Mouse (Mus musculus): ENCODE measurements around the gene Ranbp17. TPM values are rescaled to one million over a fixed set of nuclear protein-coding genes. Genes with fewer than 3 reads are reported as not detected.

Ranbp17 gene
- polyA plus RNA-seq, 1 experiment from 2014 or later: 7.2 TPM

GRCm38 (mm10) chr11:33240295-33240694 is 273.3 kb downstream of the Ranbp17 start:
- 62% methylated on average over 3 of the region's 3 CpGs for WGBS
- ATAC-seq: no peak
- no peak overlapping the region for H3K4me2 ChIP-seq (ENCODE audit: low read length)
- H3K27ac ChIP-seq (ENCODE audit: low read length): no peak overlapping the region
- no peaks in the 10 kb centered on the region for H3K27me3 ChIP-seq (ENCODE audit: control insufficient read depth, insufficient read depth, low read depth, low read length)
- H3K9ac ChIP-seq (ENCODE audit: low read depth, low read length): no peak overlapping the region
- no peaks in the 10 kb centered on the region for H3K4me1 ChIP-seq (ENCODE audit: control insufficient read depth, insufficient read depth, low read length)
- H3K36me3 ChIP-seq (ENCODE audit: control insufficient read depth, insufficient read depth, low read length): no peaks in the 10 kb centered on the region
- no peak overlapping the region for H3K4me3 ChIP-seq (ENCODE audit: low read depth, low read length)
- no peaks in the 10 kb centered on the region for H3K9me3 ChIP-seq (replicated peaks; ENCODE audit: control insufficient read depth, low read length, poor library complexity, severe bottlenecking)

GRCm38 (mm10) chr11:33234134-33234533 is 279.4 kb downstream of the Ranbp17 start:
- Histone ChIP-seq H3K9me3 (replicated peaks; ENCODE audit: control insufficient read depth, low read length, poor library complexity, severe bottlenecking) (no peaks in the 10 kb centered on the region), H3K27me3 (ENCODE audit: control insufficient read depth, insufficient read depth, low read depth, low read length) (no peaks in the 10 kb centered on the region), H3K9ac (ENCODE audit: low read depth, low read length) (no peak overlapping the region), H3K4me3 (ENCODE audit: low read depth, low read length) (no peak overlapping the region), H3K27ac (ENCODE audit: low read length) (no peak overlapping the region), H3K36me3 (ENCODE audit: control insufficient read depth, insufficient read depth, low read length) (no peaks in the 10 kb centered on the region), H3K4me2 (ENCODE audit: low read length) (no peak overlapping the region), H3K4me1 (ENCODE audit: control insufficient read depth, insufficient read depth, low read length) (peaks cover 5% of the 10 kb centered on the region; the same call in 1 of the 2 replicates)
- no peak for ATAC-seq
- 39% methylated on average over 3 of the region's 3 CpGs for WGBS

- Histone ChIP-seq H3K9ac (ENCODE audit: low read depth, low read length) (no peak overlapping the region), H3K36me3 (ENCODE audit: control insufficient read depth, insufficient read depth, low read length) (no peaks in the 10 kb centered on the region), H3K4me1 (ENCODE audit: control insufficient read depth, insufficient read depth, low read length) (peaks cover 5% of the 10 kb centered on the region; the same call in 1 of the 2 replicates), H3K4me3 (ENCODE audit: low read depth, low read length) (no peak overlapping the region), H3K9me3 (replicated peaks; ENCODE audit: control insufficient read depth, low read length, poor library complexity, severe bottlenecking) (no peaks in the 10 kb centered on the region), H3K4me2 (ENCODE audit: low read length) (no peak overlapping the region), H3K27me3 (ENCODE audit: control insufficient read depth, insufficient read depth, low read depth, low read length) (no peaks in the 10 kb centered on the region), H3K27ac (ENCODE audit: low read length) (no peak overlapping the region)
- 62% methylated on average over 5 of the region's 5 CpGs for WGBS
- ATAC-seq: no peak
Measured at GRCm38 (mm10) chr11:33232056-33232455, 281.5 kb downstream of the Ranbp17 start.

- H3K4me1 ChIP-seq (ENCODE audit: control insufficient read depth, insufficient read depth, low read length): no peaks in the 10 kb centered on the region
- no peak overlapping the region for H3K4me3 ChIP-seq (ENCODE audit: low read depth, low read length)
- no peaks in the 10 kb centered on the region for H3K27me3 ChIP-seq (ENCODE audit: control insufficient read depth, insufficient read depth, low read depth, low read length)
- H3K9me3 ChIP-seq (replicated peaks; ENCODE audit: control insufficient read depth, low read length, poor library complexity, severe bottlenecking): no peaks in the 10 kb centered on the region
- no peak overlapping the region for H3K27ac ChIP-seq (ENCODE audit: low read length)
- no peak overlapping the region for H3K9ac ChIP-seq (ENCODE audit: low read depth, low read length)
- ATAC-seq: no peak
- no peak overlapping the region for H3K4me2 ChIP-seq (ENCODE audit: low read length)
- no peaks in the 10 kb centered on the region for H3K36me3 ChIP-seq (ENCODE audit: control insufficient read depth, insufficient read depth, low read length)
- 88% methylated on average over 2 of the region's 2 CpGs for WGBS
Measured at GRCm38 (mm10) chr11:33228186-33228585, 285.4 kb downstream of the Ranbp17 start.

GRCm38 (mm10) chr11:33226516-33226915 is 287.0 kb downstream of the Ranbp17 start:
- H3K27ac ChIP-seq (ENCODE audit: low read length): no peak overlapping the region
- ATAC-seq: no peak
- no peak overlapping the region for H3K4me3 ChIP-seq (ENCODE audit: low read depth, low read length)
- H3K9me3 ChIP-seq (replicated peaks; ENCODE audit: control insufficient read depth, low read length, poor library complexity, severe bottlenecking): no peaks in the 10 kb centered on the region
- no peak overlapping the region for H3K4me2 ChIP-seq (ENCODE audit: low read length)
- no peak overlapping the region for H3K9ac ChIP-seq (ENCODE audit: low read depth, low read length)
- 82% methylated on average over 8 of the region's 8 CpGs for WGBS
- H3K27me3 ChIP-seq (ENCODE audit: control insufficient read depth, insufficient read depth, low read depth, low read length): no peaks in the 10 kb centered on the region
- no peaks in the 10 kb centered on the region for H3K36me3 ChIP-seq (ENCODE audit: control insufficient read depth, insufficient read depth, low read length)
- H3K4me1 ChIP-seq (ENCODE audit: control insufficient read depth, insufficient read depth, low read length): no peaks in the 10 kb centered on the region

- H3K4me2 ChIP-seq (ENCODE audit: low read length): no peak overlapping the region
- no peaks in the 10 kb centered on the region for H3K27me3 ChIP-seq (ENCODE audit: control insufficient read depth, insufficient read depth, low read depth, low read length)
- ATAC-seq: no peak
- no peaks in the 10 kb centered on the region for H3K9me3 ChIP-seq (replicated peaks; ENCODE audit: control insufficient read depth, low read length, poor library complexity, severe bottlenecking)
- no peak overlapping the region for H3K4me3 ChIP-seq (ENCODE audit: low read depth, low read length)
- 78% methylated on average over 11 of the region's 11 CpGs for WGBS
- H3K9ac ChIP-seq (ENCODE audit: low read depth, low read length): no peak overlapping the region
- no peaks in the 10 kb centered on the region for H3K4me1 ChIP-seq (ENCODE audit: control insufficient read depth, insufficient read depth, low read length)
- no peak overlapping the region for H3K27ac ChIP-seq (ENCODE audit: low read length)
- no peaks in the 10 kb centered on the region for H3K36me3 ChIP-seq (ENCODE audit: control insufficient read depth, insufficient read depth, low read length)
Measured at GRCm38 (mm10) chr11:33221566-33222365, 291.8 kb downstream of the Ranbp17 start.

GRCm38 (mm10) chr11:33220763-33221162 is 292.8 kb downstream of the Ranbp17 start:
- H3K4me3 ChIP-seq (ENCODE audit: low read depth, low read length): no peak overlapping the region
- no peaks in the 10 kb centered on the region for H3K4me1 ChIP-seq (ENCODE audit: control insufficient read depth, insufficient read depth, low read length)
- 60% methylated on average over 7 of the region's 7 CpGs for WGBS
- no peaks in the 10 kb centered on the region for H3K9me3 ChIP-seq (replicated peaks; ENCODE audit: control insufficient read depth, low read length, poor library complexity, severe bottlenecking)
- ATAC-seq: no peak
- no peak overlapping the region for H3K27ac ChIP-seq (ENCODE audit: low read length)
- H3K4me2 ChIP-seq (ENCODE audit: low read length): no peak overlapping the region
- H3K9ac ChIP-seq (ENCODE audit: low read depth, low read length): no peak overlapping the region
- H3K36me3 ChIP-seq (ENCODE audit: control insufficient read depth, insufficient read depth, low read length): no peaks in the 10 kb centered on the region
- H3K27me3 ChIP-seq (ENCODE audit: control insufficient read depth, insufficient read depth, low read depth, low read length): no peaks in the 10 kb centered on the region

GRCm38 (mm10) chr11:33217384-33218079 is 296.0 kb downstream of the Ranbp17 start:
- ATAC-seq: 0 out of 2 replicates have a peak, but pooled peaks have one; percentile 51
- WGBS: 70% methylated on average over 8 of the region's 8 CpGs
- no peak overlapping the region for H3K9ac ChIP-seq (ENCODE audit: low read depth, low read length)

GRCm38 (mm10) chr11:33207411-33207810 is 306.1 kb downstream of the Ranbp17 start:
- Histone ChIP-seq H3K9me3 (replicated peaks; ENCODE audit: control insufficient read depth, low read length, poor library complexity, severe bottlenecking) (no peaks in the 10 kb centered on the region), H3K27ac (ENCODE audit: low read length) (no peak overlapping the region), H3K27me3 (ENCODE audit: control insufficient read depth, insufficient read depth, low read depth, low read length) (peaks cover 31% of the 10 kb centered on the region), H3K4me1 (ENCODE audit: control insufficient read depth, insufficient read depth, low read length) (peaks cover 2% of the 10 kb centered on the region; the same call in 1 of the 2 replicates), H3K4me3 (ENCODE audit: low read depth, low read length) (no peak overlapping the region), H3K36me3 (ENCODE audit: control insufficient read depth, insufficient read depth, low read length) (no peaks in the 10 kb centered on the region), H3K4me2 (ENCODE audit: low read length) (no peak overlapping the region), H3K9ac (ENCODE audit: low read depth, low read length) (no peak overlapping the region)
- no peak for ATAC-seq
- 88% methylated on average over 2 of the region's 2 CpGs for WGBS

More at GRCm38 (mm10) chr11:33217384-33218079, 296.0 kb downstream of the Ranbp17 start:
- Histone ChIP-seq H3K4me2 (ENCODE audit: low read length) (no peak overlapping the region), H3K4me3 (ENCODE audit: low read depth, low read length) (no peak overlapping the region), H3K27ac (ENCODE audit: low read length) (no peak overlapping the region), H3K27me3 (ENCODE audit: control insufficient read depth, insufficient read depth, low read depth, low read length) (no peaks in the 10 kb centered on the region), H3K9me3 (replicated peaks; ENCODE audit: control insufficient read depth, low read length, poor library complexity, severe bottlenecking) (no peaks in the 10 kb centered on the region), H3K4me1 (ENCODE audit: control insufficient read depth, insufficient read depth, low read length) (no peaks in the 10 kb centered on the region), H3K36me3 (ENCODE audit: control insufficient read depth, insufficient read depth, low read length) (no peaks in the 10 kb centered on the region)
